Mouse (Mus musculus): ENCODE measurements at regions not wholly inside any gene's neighbourhood (a gene's known extent, or its start where the extent isn't known, plus 50 kb on each side); places are given as distances from the start of the nearest gene placed in this dataset.

GRCm38 (mm10) chr11:113095625-113096024 lies 313.6 kb downstream of the Sox9 start:
- Histone ChIP-seq H3K4me1 (ENCODE audit: control insufficient read depth, insufficient read depth, low read length) (no peaks in the 10 kb centered on the region), H3K4me3 (ENCODE audit: insufficient read depth, low read length) (no peak overlapping the region), H3K27ac (ENCODE audit: insufficient read depth, low read length) (no peak overlapping the region)
- TF ChIP-seq POLR2A (IDR thresholded peaks at IDR 0.05; ENCODE audit: low read depth, low read length) (no peak), CTCF (IDR thresholded peaks at IDR 0.05; ENCODE audit: borderline replicate concordance, insufficient read depth, low read length) (no peak)

- TF ChIP-seq CTCF (IDR thresholded peaks at IDR 0.05; ENCODE audit: borderline replicate concordance, insufficient read depth, low read length): no peak
- TF ChIP-seq POLR2A (IDR thresholded peaks at IDR 0.05; ENCODE audit: low read depth, low read length): no peak
- H3K4me1 ChIP-seq (ENCODE audit: control insufficient read depth, insufficient read depth, low read length): no peaks in the 10 kb centered on the region
These were observed 314.2 kb downstream of the Sox9 start for GRCm38 (mm10) chr11:113096209-113096608.

GRCm38 (mm10) chr11:113098360-113098759 lies 316.3 kb downstream of the Sox9 start:
- Histone ChIP-seq H3K4me1 (ENCODE audit: control insufficient read depth, insufficient read depth, low read length) (no peaks in the 10 kb centered on the region; the same call in 1 of the 2 replicates), H3K27ac (ENCODE audit: insufficient read depth, low read length) (no peak overlapping the region), H3K4me3 (ENCODE audit: insufficient read depth, low read length) (no peak overlapping the region)
- TF ChIP-seq CTCF (IDR thresholded peaks at IDR 0.05; ENCODE audit: borderline replicate concordance, insufficient read depth, low read length) (no peak), POLR2A (IDR thresholded peaks at IDR 0.05; ENCODE audit: low read depth, low read length) (no peak)

More at GRCm38 (mm10) chr11:113096209-113096608, 314.2 kb downstream of the Sox9 start:
- Histone ChIP-seq H3K4me3 (ENCODE audit: insufficient read depth, low read length) (no peak overlapping the region), H3K27ac (ENCODE audit: insufficient read depth, low read length) (no peak overlapping the region)

GRCm38 (mm10) chr11:113100800-113101199 lies 318.8 kb downstream of the Sox9 start:
- Histone ChIP-seq H3K4me1 (ENCODE audit: control insufficient read depth, insufficient read depth, low read length) (peaks cover 2% of the 10 kb centered on the region; the same call in 1 of the 2 replicates), H3K4me3 (ENCODE audit: insufficient read depth, low read length) (no peak overlapping the region), H3K27ac (ENCODE audit: insufficient read depth, low read length) (peak overlapping the region; percentile 41)
- TF ChIP-seq POLR2A (IDR thresholded peaks at IDR 0.05; ENCODE audit: low read depth, low read length): no peak

GRCm38 (mm10) chr11:113101534-113101933 lies 319.5 kb downstream of the Sox9 start:
- TF ChIP-seq POLR2A (IDR thresholded peaks at IDR 0.05; ENCODE audit: low read depth, low read length): no peak
- TF ChIP-seq CTCF (IDR thresholded peaks at IDR 0.05; ENCODE audit: borderline replicate concordance, insufficient read depth, low read length): no peak
- Histone ChIP-seq H3K4me1 (ENCODE audit: control insufficient read depth, insufficient read depth, low read length) (peaks cover 2% of the 10 kb centered on the region; the same call in 1 of the 2 replicates), H3K27ac (ENCODE audit: insufficient read depth, low read length) (no peak overlapping the region), H3K4me3 (ENCODE audit: insufficient read depth, low read length) (no peak overlapping the region)

GRCm38 (mm10) chr11:113103161-113103845 lies 321.3 kb downstream of the Sox9 start:
- Histone ChIP-seq H3K27ac (ENCODE audit: insufficient read depth, low read length) (no peak overlapping the region; the same call in 1 of the 2 replicates), H3K4me1 (ENCODE audit: control insufficient read depth, insufficient read depth, low read length) (peaks cover 2% of the 10 kb centered on the region), H3K4me3 (ENCODE audit: insufficient read depth, low read length) (no peak overlapping the region)
- no peak for TF ChIP-seq CTCF (IDR thresholded peaks at IDR 0.05; ENCODE audit: borderline replicate concordance, insufficient read depth, low read length)
- no peak for TF ChIP-seq POLR2A (IDR thresholded peaks at IDR 0.05; ENCODE audit: low read depth, low read length)

GRCm38 (mm10) chr11:113105371-113105770 lies 323.3 kb downstream of the Sox9 start:
- Histone ChIP-seq H3K4me3 (ENCODE audit: insufficient read depth, low read length) (no peak overlapping the region), H3K27ac (ENCODE audit: insufficient read depth, low read length) (no peak overlapping the region), H3K4me1 (ENCODE audit: control insufficient read depth, insufficient read depth, low read length) (peaks cover 2% of the 10 kb centered on the region)
- TF ChIP-seq POLR2A (IDR thresholded peaks at IDR 0.05; ENCODE audit: low read depth, low read length): no peak

- TF ChIP-seq POLR2A (IDR thresholded peaks at IDR 0.05; ENCODE audit: low read depth, low read length) (no peak), CTCF (IDR thresholded peaks at IDR 0.05; ENCODE audit: borderline replicate concordance, insufficient read depth, low read length) (no peak)
- Histone ChIP-seq H3K27ac (ENCODE audit: insufficient read depth, low read length) (no peak overlapping the region), H3K4me3 (ENCODE audit: insufficient read depth, low read length) (no peak overlapping the region), H3K4me1 (ENCODE audit: control insufficient read depth, insufficient read depth, low read length) (peaks cover 2% of the 10 kb centered on the region)
These were observed 325.3 kb downstream of the Sox9 start for GRCm38 (mm10) chr11:113107205-113107844.

GRCm38 (mm10) chr11:113107966-113108699 lies 326.1 kb downstream of the Sox9 start:
- TF ChIP-seq POLR2A (IDR thresholded peaks at IDR 0.05; ENCODE audit: low read depth, low read length) (no peak), CTCF (IDR thresholded peaks at IDR 0.05; ENCODE audit: borderline replicate concordance, insufficient read depth, low read length) (no peak)
- Histone ChIP-seq H3K27ac (ENCODE audit: insufficient read depth, low read length) (no peak overlapping the region), H3K4me3 (ENCODE audit: insufficient read depth, low read length) (no peak overlapping the region), H3K4me1 (ENCODE audit: control insufficient read depth, insufficient read depth, low read length) (peaks cover 2% of the 10 kb centered on the region)

GRCm38 (mm10) chr11:113109096-113109495 lies 327.1 kb downstream of the Sox9 start:
- no peak overlapping the region for H3K4me3 ChIP-seq (ENCODE audit: insufficient read depth, low read length)
- no peaks in the 10 kb centered on the region; the same call in 1 of the 2 replicates for H3K4me1 ChIP-seq (ENCODE audit: control insufficient read depth, insufficient read depth, low read length)
- TF ChIP-seq POLR2A (IDR thresholded peaks at IDR 0.05; ENCODE audit: low read depth, low read length) (no peak), CTCF (IDR thresholded peaks at IDR 0.05; ENCODE audit: borderline replicate concordance, insufficient read depth, low read length) (no peak)
- no peak overlapping the region for H3K27ac ChIP-seq (ENCODE audit: insufficient read depth, low read length)

All from embryonic fibroblast, embryonic 13.5 days (primary cell).